Mouse (Mus musculus): Measurements from ENCODE around the gene Zfp985.
"Not testable (repeated sequence)": the region's sequence is repeated elsewhere in the genome, so short reads cannot be mapped to it uniquely, and the experiment has no call there.

The Zfp985 gene

GRCm38 (mm10) chr4:147594630-147595029 lies 41.6 kb downstream of the Zfp985 start:
- in situ Hi-C loops (cut with MboI; ENCODE audit: low pct_unique_long_range_greater_than_20kb in 1 of 2, low sequenced_read_pairs in 2 of 2, unreplicated experiment in 1 of 2), result not testable (repeated sequence)

DNA sequence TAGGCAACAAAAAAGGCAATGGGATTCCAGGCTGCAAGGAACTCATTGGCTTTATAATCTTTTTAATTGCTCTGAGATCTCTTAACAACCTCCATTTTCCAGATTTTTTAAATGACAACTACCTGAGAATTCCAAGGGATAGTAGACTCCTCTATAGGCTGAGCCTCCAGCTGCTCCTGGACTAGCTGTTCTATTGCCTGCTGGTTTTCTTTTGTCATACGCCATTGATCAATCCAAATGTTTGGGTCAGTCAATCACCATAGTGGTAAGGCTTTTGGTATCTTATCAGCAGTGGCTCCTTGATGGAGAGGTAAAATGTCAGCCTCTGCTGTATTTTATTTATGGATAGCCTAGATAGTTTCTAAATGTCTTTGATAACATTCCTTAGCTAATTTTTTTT lies 44.6 kb downstream of the Zfp985 start:
- in situ Hi-C loops (cut with MboI; ENCODE audit: low pct_unique_long_range_greater_than_20kb in 1 of 2, low sequenced_read_pairs in 2 of 2, unreplicated experiment in 1 of 2), result no loop called here

- in situ Hi-C loops (cut with MboI; ENCODE audit: low pct_unique_long_range_greater_than_20kb in 1 of 2, low sequenced_read_pairs in 2 of 2, unreplicated experiment in 1 of 2), result no loop called here
Observed at GRCm38 (mm10) chr4:147598831-147599230, 45.8 kb downstream of the Zfp985 start.

DNA sequence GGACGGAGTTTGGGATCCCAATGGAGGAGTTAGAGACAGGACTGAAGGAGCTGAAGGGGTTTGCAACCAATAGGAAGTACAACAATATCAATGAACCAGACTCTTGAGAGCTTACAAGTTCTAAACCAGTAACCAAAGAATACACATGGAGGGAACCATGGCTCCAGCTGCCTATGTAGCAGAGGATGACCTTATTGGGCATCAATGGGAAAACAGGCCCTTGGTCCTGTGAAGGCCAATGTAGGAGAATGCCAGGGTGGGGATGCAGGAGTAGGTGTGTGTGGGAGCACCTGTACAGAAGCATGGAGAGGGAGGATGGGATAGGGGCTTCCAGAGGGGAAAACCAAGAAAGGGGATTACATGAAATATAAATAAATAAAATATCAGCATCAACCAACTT lies 48.8 kb downstream of the Zfp985 start:
- in situ Hi-C loops (cut with MboI; ENCODE audit: low pct_unique_long_range_greater_than_20kb in 1 of 2, low sequenced_read_pairs in 2 of 2, unreplicated experiment in 1 of 2), result loop anchor here in 1 of 2 experiments (25.0 kb wide), 1 partner anchor 215 kb away; no protein-coding TSS in a partner anchor

- in situ Hi-C loops (cut with MboI; ENCODE audit: low pct_unique_long_range_greater_than_20kb in 1 of 2, low sequenced_read_pairs in 2 of 2, unreplicated experiment in 1 of 2), result loop anchor here in 1 of 2 experiments (25.0 kb wide), 1 partner anchor 217 kb away; no protein-coding TSS in a partner anchor
Observed at GRCm38 (mm10) chr4:147603806-147604205, 50.7 kb downstream of the Zfp985 start.

GRCm38 (mm10) chr4:147605521-147605920 lies 52.4 kb downstream of the Zfp985 start:
- in situ Hi-C loops (cut with MboI; ENCODE audit: low pct_unique_long_range_greater_than_20kb in 1 of 2, low sequenced_read_pairs in 2 of 2, unreplicated experiment in 1 of 2), result loop anchor here in 1 of 2 experiments (25.0 kb wide), 1 partner anchor 218 kb away; no protein-coding TSS in a partner anchor

GRCm38 (mm10) chr4:147606511-147606910 lies 53.4 kb downstream of the Zfp985 start:
- in situ Hi-C loops (cut with MboI; ENCODE audit: low pct_unique_long_range_greater_than_20kb in 1 of 2, low sequenced_read_pairs in 2 of 2, unreplicated experiment in 1 of 2), result loop anchor here in 1 of 2 experiments (25.0 kb wide), 1 partner anchor 219 kb away; no protein-coding TSS in a partner anchor

GRCm38 (mm10) chr4:147633818-147634262 lies 80.8 kb downstream of the Zfp985 start:
- in situ Hi-C loops (cut with MboI; ENCODE audit: low pct_unique_long_range_greater_than_20kb in 1 of 2, low sequenced_read_pairs in 2 of 2, unreplicated experiment in 1 of 2), result not testable (repeated sequence)
